ENCODE assay signal across 14 mouse cellular contexts in the genomic region with DNA sequence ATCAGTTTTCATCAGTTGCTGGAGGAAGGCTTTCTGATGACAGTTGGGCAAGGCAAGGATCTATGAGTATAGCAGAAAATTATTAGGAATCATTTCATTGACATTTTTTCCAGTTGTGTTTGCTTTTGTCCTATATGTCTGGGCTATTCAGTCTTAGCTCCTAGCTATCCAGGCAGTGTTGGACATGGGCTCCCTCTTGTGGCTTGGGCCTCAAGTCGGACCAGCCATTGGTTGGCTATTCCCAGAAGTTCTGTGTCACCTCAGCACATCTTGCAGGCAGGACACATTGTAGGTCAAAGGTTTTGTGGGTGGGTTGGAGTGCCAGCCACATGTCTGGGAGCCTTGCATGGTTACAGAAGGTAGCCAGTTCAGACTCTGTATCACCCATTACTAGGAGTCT. TPM values are rescaled to one million over a fixed set of nuclear protein-coding genes. Genes with fewer than 3 reads are reported as not detected.
A peak's percentile ranks its signal among the peaks of the same experiment; 100 is the strongest.
DNase-seq lines count a peak whose midpoint lies in the region; ATAC-seq and TF ChIP-seq lines count a peak whose summit lies in the region.
"Had no signal": no experiment of that assay in that cellular context is flagged by ENCODE, and none has a peak within 500 bp of the region (broad histone marks: within the 10 kb centered on the region; RNA-seq: fewer than 3 reads in every experiment).

No protein-coding gene starts in this region.

- no peaks in the 10 kb centered on the region for H3K27me3 ChIP-seq in intestine, postnatal 0 days (replicated peaks; ENCODE audit: control insufficient read depth, insufficient read depth, low read length)
- H3K27me3 ChIP-seq in intestine, embryonic 16.5 days (replicated peaks; ENCODE audit: control insufficient read depth, insufficient read depth, low read length), result no peaks in the 10 kb centered on the region
- H3K27me3 ChIP-seq in liver, postnatal 0 days (ENCODE audit: insufficient read depth, low read length), result no peaks in the 10 kb centered on the region
- no peaks in the 10 kb centered on the region for H3K27me3 ChIP-seq in liver, embryonic 11.5 days (replicated peaks; ENCODE audit: control insufficient read depth, insufficient read depth, low read length)
- no peaks in the 10 kb centered on the region for H3K27me3 ChIP-seq in hindbrain, postnatal 0 days (ENCODE audit: insufficient read depth, low read length)

- no peaks in the 10 kb centered on the region for H3K36me3 ChIP-seq in intestine, postnatal 0 days (ENCODE audit: control insufficient read depth, insufficient read depth)
- no peaks in the 10 kb centered on the region for H3K36me3 ChIP-seq in intestine, embryonic 16.5 days (ENCODE audit: control insufficient read depth, insufficient read depth, low read length)
- H3K36me3 ChIP-seq in liver, postnatal 0 days (replicated peaks; ENCODE audit: insufficient read depth, low read length), result no peaks in the 10 kb centered on the region
- H3K36me3 ChIP-seq in liver, embryonic 11.5 days (ENCODE audit: control insufficient read depth, insufficient read depth, low read length), result no peaks in the 10 kb centered on the region
- no peaks in the 10 kb centered on the region for H3K36me3 ChIP-seq in hindbrain, postnatal 0 days (ENCODE audit: insufficient read depth, low read length)

- no peak overlapping the region for H3K9ac ChIP-seq in intestine, postnatal 0 days (ENCODE audit: low read depth, low read length)
- no peak overlapping the region for H3K9ac ChIP-seq in intestine, embryonic 16.5 days (ENCODE audit: low read depth, low read length)
- H3K9ac ChIP-seq in liver, postnatal 0 days (replicated peaks), result no peak overlapping the region
- no peak overlapping the region for H3K9ac ChIP-seq in liver, embryonic 11.5 days (ENCODE audit: low read depth, low read length)
- no peak overlapping the region for H3K9ac ChIP-seq in hindbrain, postnatal 0 days (replicated peaks; ENCODE audit: low read length)

- H3K4me3 ChIP-seq in intestine, postnatal 0 days (ENCODE audit: low read depth, low read length), result no peak overlapping the region
- no peak overlapping the region for H3K4me3 ChIP-seq in intestine, embryonic 16.5 days (ENCODE audit: low read length)
- H3K4me3 ChIP-seq in liver, postnatal 0 days (ENCODE audit: low read depth, low read length), result no peak overlapping the region
- no peak overlapping the region for H3K4me3 ChIP-seq in liver, embryonic 11.5 days (ENCODE audit: low read depth, low read length)
- H3K4me3 ChIP-seq in hindbrain, postnatal 0 days (ENCODE audit: low read length), result no peak overlapping the region

- no peak for ATAC-seq in intestine, postnatal 0 days
- ATAC-seq in intestine, embryonic 16.5 days, result no peak
- ATAC-seq in liver, postnatal 0 days, result no peak
- ATAC-seq in liver, embryonic 11.5 days (replicated peaks; ENCODE audit: low FRiP score), result no peak
- peak; percentile 57; the same call in 1 of the 2 replicates for ATAC-seq in megakaryocyte progenitor cell, adult 5-6 weeks (replicated peaks; ENCODE audit: poor library complexity)
- ATAC-seq in hindbrain, postnatal 0 days, result no peak

- TF ChIP-seq EP300 in liver, postnatal 0 days (IDR thresholded peaks at IDR 0.05; ENCODE audit: low read depth), result no peak

- no peaks in the 10 kb centered on the region for H3K9me3 ChIP-seq in intestine, postnatal 0 days (ENCODE audit: control insufficient read depth)
- H3K9me3 ChIP-seq in intestine, embryonic 16.5 days (ENCODE audit: control insufficient read depth, low read length), result no peaks in the 10 kb centered on the region
- H3K9me3 ChIP-seq in liver, postnatal 0 days (ENCODE audit: low read length), result no peaks in the 10 kb centered on the region
- 0 out of 2 replicates have a peak, but pooled peaks cover 2% of the 10 kb centered on the region for H3K9me3 ChIP-seq in liver, embryonic 11.5 days (ENCODE audit: control insufficient read depth, low read length)
- no peaks in the 10 kb centered on the region for H3K9me3 ChIP-seq in hindbrain, postnatal 0 days (ENCODE audit: low read length)

- no peak overlapping the region for H3K27ac ChIP-seq in intestine, postnatal 0 days (ENCODE audit: low read depth, low read length)
- no peak overlapping the region for H3K27ac ChIP-seq in intestine, embryonic 16.5 days (ENCODE audit: low read length)
- H3K27ac ChIP-seq in liver, postnatal 0 days (ENCODE audit: low read depth), result no peak overlapping the region
- no peak overlapping the region for H3K27ac ChIP-seq in liver, embryonic 11.5 days (ENCODE audit: low read depth, low read length)
- no peak overlapping the region for H3K27ac ChIP-seq in hindbrain, postnatal 0 days

- no peak for DNase-seq in liver, postnatal 0 days
- no peak for DNase-seq in liver, embryonic 11.5 days (ENCODE audit: low spot score)
- DNase-seq in NIH3T3 (ENCODE audit: low read depth), result peak; percentile 48
- no peak for DNase-seq in spleen, postnatal 4 days (ENCODE audit: low spot score in 2 of 2)
- no peak for DNase-seq in hindbrain, postnatal 0 days (ENCODE audit: low spot score)
- DNase-seq: right cerebral cortex, postnatal 25 days; thymus, postnatal 4 days had no signal

- TF ChIP-seq CTCF in intestine, postnatal 0 days (IDR thresholded peaks at IDR 0.05; ENCODE audit: low read depth), result peak; percentile 43
- TF ChIP-seq CTCF in liver, postnatal 0 days (IDR thresholded peaks at IDR 0.05; ENCODE audit: low read depth), result peak; percentile 49
- no peak for TF ChIP-seq CTCF in hindbrain, postnatal 0 days (IDR thresholded peaks at IDR 0.05; ENCODE audit: low read depth)

- H3K4me2 ChIP-seq in intestine, postnatal 0 days (replicated peaks; ENCODE audit: low read depth), result no peak overlapping the region
- no peak overlapping the region for H3K4me2 ChIP-seq in intestine, embryonic 16.5 days (ENCODE audit: low read depth, low read length)
- H3K4me2 ChIP-seq in liver, postnatal 0 days (ENCODE audit: low read depth, low read length), result no peak overlapping the region
- H3K4me2 ChIP-seq in liver, embryonic 11.5 days, result no peak overlapping the region
- no peak overlapping the region for H3K4me2 ChIP-seq in hindbrain, postnatal 0 days (ENCODE audit: low read depth, low read length)

- H3K4me1 ChIP-seq in intestine, postnatal 0 days (replicated peaks; ENCODE audit: control insufficient read depth, insufficient read depth, low read length), result no peaks in the 10 kb centered on the region
- H3K4me1 ChIP-seq in intestine, embryonic 16.5 days (ENCODE audit: control insufficient read depth, insufficient read depth, low read length), result no peaks in the 10 kb centered on the region
- no peaks in the 10 kb centered on the region for H3K4me1 ChIP-seq in liver, postnatal 0 days (ENCODE audit: insufficient read depth)
- H3K4me1 ChIP-seq in liver, embryonic 11.5 days (replicated peaks; ENCODE audit: control insufficient read depth, insufficient read depth, low read length), result no peaks in the 10 kb centered on the region
- no peaks in the 10 kb centered on the region for H3K4me1 ChIP-seq in hindbrain, postnatal 0 days (ENCODE audit: insufficient read depth, low read length)

- 58% methylated on average over 1 of the region's 1 CpGs for WGBS in intestine, postnatal 0 days
- WGBS in intestine, embryonic 16.5 days, result 61% methylated on average over 1 of the region's 1 CpGs
- 33% methylated on average over 1 of the region's 1 CpGs for WGBS in liver, postnatal 0 days (ENCODE audit: insufficient replicate concordance)
- WGBS in liver, embryonic 11.5 days, result 57% methylated on average over 1 of the region's 1 CpGs
- WGBS in hindbrain, postnatal 0 days, result 70% methylated on average over 1 of the region's 1 CpGs

RNA-seq across cellular contexts. Expression of a gene that starts 15.4 kb away (rescaled TPM):
- polyA plus RNA-seq in intestine, postnatal 0 days (2015; fragmentation: Nextera tagmentation; extraction: Ambion mirVana), result not detected in 2 replicates
- polyA plus RNA-seq in intestine, embryonic 16.5 days (2015; fragmentation: Nextera tagmentation; extraction: Ambion mirVana), result not detected in 2 replicates
- 0.15 and 0.21 TPM in 2 replicates for polyA plus RNA-seq in liver, postnatal 0 days (2015; fragmentation: Nextera tagmentation; extraction: Ambion mirVana)
- 0.25 TPM in 1 of 2 replicates, not detected in the other for polyA plus RNA-seq in liver, embryonic 11.5 days (2014; fragmentation: Nextera tagmentation; extraction: Ambion mirVana)
- not detected in 2 replicates for total RNA-seq in megakaryocyte progenitor cell, adult 5-6 weeks (2015)
- total RNA-seq in megakaryocyte progenitor cell, adult 5-6 weeks (2017), result not detected in 2 replicates
- not detected in 2 replicates for total RNA-seq in hindbrain, postnatal 0 days (2014; rRNA removed)
- not detected in 2 replicates for polyA plus RNA-seq in hindbrain, postnatal 0 days (2015; fragmentation: Nextera tagmentation; extraction: Ambion mirVana)
- total RNA-seq: layer of hippocampus, postnatal 25 days had no signal
- polyA plus RNA-seq: embryonic facial prominence, embryonic 11.5 days; heart, embryonic 16.5 days; lung, embryonic 16.5 days had no signal

RNA-seq across cellular contexts. Expression of a gene that starts 44.2 kb away (rescaled TPM):
- polyA plus RNA-seq in intestine, postnatal 0 days (2015; fragmentation: Nextera tagmentation; extraction: Ambion mirVana), result not detected in 2 replicates
- not detected in 2 replicates for polyA plus RNA-seq in intestine, embryonic 16.5 days (2015; fragmentation: Nextera tagmentation; extraction: Ambion mirVana)
- 0.15 and 0.25 TPM in 2 replicates for polyA plus RNA-seq in liver, postnatal 0 days (2015; fragmentation: Nextera tagmentation; extraction: Ambion mirVana)
- not detected in 2 replicates for polyA plus RNA-seq in liver, embryonic 11.5 days (2014; fragmentation: Nextera tagmentation; extraction: Ambion mirVana)
- 0.74 and 1.1 TPM in 2 replicates for total RNA-seq in megakaryocyte progenitor cell, adult 5-6 weeks (2015)
- 2.4 and 3.4 TPM in 2 replicates for total RNA-seq in megakaryocyte progenitor cell, adult 5-6 weeks (2017)
- total RNA-seq in hindbrain, postnatal 0 days (2014; rRNA removed), result not detected in 2 replicates
- polyA plus RNA-seq in hindbrain, postnatal 0 days (2015; fragmentation: Nextera tagmentation; extraction: Ambion mirVana), result not detected in 2 replicates
- total RNA-seq: layer of hippocampus, postnatal 25 days had no signal
- polyA plus RNA-seq: embryonic facial prominence, embryonic 11.5 days; heart, embryonic 16.5 days; lung, embryonic 16.5 days had no signal

RNA-seq across cellular contexts. Expression of a gene that starts 53.3 kb away (rescaled TPM):
- 0.78 and 1.0 TPM in 2 replicates for polyA plus RNA-seq in intestine, postnatal 0 days (2015; fragmentation: Nextera tagmentation; extraction: Ambion mirVana)
- polyA plus RNA-seq in intestine, embryonic 16.5 days (2015; fragmentation: Nextera tagmentation; extraction: Ambion mirVana), result 3.0 and 3.6 TPM in 2 replicates
- polyA plus RNA-seq in liver, postnatal 0 days (2015; fragmentation: Nextera tagmentation; extraction: Ambion mirVana), result 8.2 and 9.3 TPM in 2 replicates
- polyA plus RNA-seq in liver, embryonic 11.5 days (2014; fragmentation: Nextera tagmentation; extraction: Ambion mirVana), result 1.9 and 2.6 TPM in 2 replicates
- 3.1 and 3.3 TPM in 2 replicates for total RNA-seq in megakaryocyte progenitor cell, adult 5-6 weeks (2015)
- 0.41 and 5.4 TPM in 2 replicates for total RNA-seq in megakaryocyte progenitor cell, adult 5-6 weeks (2017)
- 0.14 and 0.78 TPM in 2 replicates for total RNA-seq in hindbrain, postnatal 0 days (2014; rRNA removed)
- polyA plus RNA-seq in hindbrain, postnatal 0 days (2015; fragmentation: Nextera tagmentation; extraction: Ambion mirVana), result 1.5 and 1.7 TPM in 2 replicates
